Mouse (Mus musculus): Measurements from ENCODE around the gene Pbx1. TPM values are rescaled to one million over a fixed set of nuclear protein-coding genes. Genes with fewer than 3 reads are reported as not detected.

Pbx1 gene
- polyA plus RNA-seq, 1 experiment from 2014 or later: 34.4 TPM

- H3K36me3 ChIP-seq: no peaks in the 10 kb centered on the region
- no peaks in the 10 kb centered on the region for H3K9me3 ChIP-seq
- H3K9ac ChIP-seq: no peak overlapping the region
- H3K4me2 ChIP-seq: 0 out of 2 replicates have a peak overlapping the region, but pooled peaks have one; percentile 2
- ATAC-seq (ENCODE audit: low read depth): peak; percentile 65
- 34% methylated on average over 18 of the region's 18 CpGs for WGBS
- no peaks in the 10 kb centered on the region for H3K27me3 ChIP-seq
- peak overlapping the region; percentile 11 for H3K27ac ChIP-seq (replicated peaks)
- peaks cover 74% of the 10 kb centered on the region for H3K4me1 ChIP-seq (replicated peaks)
- H3K4me3 ChIP-seq: no peak overlapping the region
These were observed 104.5 kb downstream of the Pbx1 start for GRCm38 (mm10) chr1:168327405-168328235.

DNA sequence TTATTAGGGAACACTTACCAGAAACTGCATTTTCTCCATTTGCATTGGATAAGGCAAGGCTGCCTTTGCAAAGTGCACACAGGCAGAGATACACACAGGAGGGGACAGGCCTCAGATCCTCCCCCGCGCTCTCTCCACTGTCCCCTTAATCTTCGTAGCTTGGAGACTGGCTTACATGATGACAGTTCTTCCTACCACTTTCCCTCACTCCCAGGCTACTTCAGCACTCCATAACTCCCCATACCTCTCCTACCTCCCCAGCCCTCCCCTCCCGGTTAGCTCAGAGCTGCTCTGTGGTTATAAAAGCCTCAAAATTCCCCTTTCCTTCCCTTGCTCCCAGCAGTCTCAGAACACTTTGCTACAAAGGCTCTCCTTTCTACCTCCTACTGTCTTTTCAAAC, 106.3 kb downstream of the Pbx1 start:
- 53% methylated on average over 4 of the region's 4 CpGs for WGBS

DNA sequence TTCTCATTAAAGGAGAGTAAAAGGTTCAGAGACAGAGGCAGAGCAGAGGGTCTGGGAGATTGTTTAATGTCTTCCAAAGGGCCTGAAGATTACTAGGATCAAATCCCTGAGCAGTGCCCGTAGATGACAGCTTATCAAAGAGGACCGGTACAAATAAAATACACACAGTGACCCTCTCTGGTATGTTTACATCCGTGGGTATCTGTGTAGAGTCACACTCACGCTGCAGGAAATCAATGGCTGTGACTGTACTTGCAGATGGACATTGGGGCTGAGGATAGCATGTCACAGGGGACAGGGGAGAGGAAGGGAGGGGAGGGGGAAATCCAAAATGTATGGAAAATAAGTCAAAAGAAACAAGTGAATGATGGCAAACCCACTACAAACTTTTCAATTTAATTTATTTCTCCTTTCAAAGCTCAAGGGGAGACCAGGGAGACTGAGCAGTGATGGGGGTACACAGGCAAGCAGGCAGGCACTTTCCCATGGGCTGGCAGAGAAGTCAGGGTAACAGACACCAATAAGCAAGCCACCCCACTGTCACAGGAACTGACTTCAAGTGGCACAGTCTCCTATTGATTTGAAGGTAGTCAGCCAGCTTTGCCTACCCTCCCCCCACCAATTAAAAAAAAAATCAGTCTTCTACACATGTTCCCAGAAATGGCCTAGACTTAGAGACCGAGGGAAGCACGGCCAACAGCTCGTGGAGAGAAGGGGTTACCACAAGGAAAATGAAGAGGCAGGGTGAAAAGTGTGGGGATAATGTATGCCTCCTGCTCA, 107.6 kb downstream of the Pbx1 start:
- H3K9me3 ChIP-seq: no peaks in the 10 kb centered on the region
- 53% methylated on average over 7 of the region's 7 CpGs for WGBS
- H3K4me2 ChIP-seq: no peak overlapping the region
- H3K4me1 ChIP-seq (replicated peaks): peaks cover 73% of the 10 kb centered on the region
- peak overlapping the region; percentile 46 for H3K27ac ChIP-seq (replicated peaks)
- H3K4me3 ChIP-seq: no peak overlapping the region
- peak overlapping the region; percentile 13; the same call in 1 of the 2 replicates for H3K9ac ChIP-seq
- ATAC-seq (ENCODE audit: low read depth): no peak
- no peaks in the 10 kb centered on the region for H3K36me3 ChIP-seq
- no peaks in the 10 kb centered on the region for H3K27me3 ChIP-seq

More for the DNA sequence above, 106.3 kb downstream of the Pbx1 start:
- Histone ChIP-seq H3K4me2 (no peak overlapping the region), H3K9me3 (no peaks in the 10 kb centered on the region), H3K36me3 (no peaks in the 10 kb centered on the region), H3K4me3 (no peak overlapping the region), H3K27ac (replicated peaks) (peak overlapping the region; percentile 74), H3K4me1 (replicated peaks) (peaks cover 74% of the 10 kb centered on the region), H3K9ac (peak overlapping the region; percentile 58; the same call in 1 of the 2 replicates), H3K27me3 (no peaks in the 10 kb centered on the region)
- ATAC-seq (ENCODE audit: low read depth): no peak

DNA sequence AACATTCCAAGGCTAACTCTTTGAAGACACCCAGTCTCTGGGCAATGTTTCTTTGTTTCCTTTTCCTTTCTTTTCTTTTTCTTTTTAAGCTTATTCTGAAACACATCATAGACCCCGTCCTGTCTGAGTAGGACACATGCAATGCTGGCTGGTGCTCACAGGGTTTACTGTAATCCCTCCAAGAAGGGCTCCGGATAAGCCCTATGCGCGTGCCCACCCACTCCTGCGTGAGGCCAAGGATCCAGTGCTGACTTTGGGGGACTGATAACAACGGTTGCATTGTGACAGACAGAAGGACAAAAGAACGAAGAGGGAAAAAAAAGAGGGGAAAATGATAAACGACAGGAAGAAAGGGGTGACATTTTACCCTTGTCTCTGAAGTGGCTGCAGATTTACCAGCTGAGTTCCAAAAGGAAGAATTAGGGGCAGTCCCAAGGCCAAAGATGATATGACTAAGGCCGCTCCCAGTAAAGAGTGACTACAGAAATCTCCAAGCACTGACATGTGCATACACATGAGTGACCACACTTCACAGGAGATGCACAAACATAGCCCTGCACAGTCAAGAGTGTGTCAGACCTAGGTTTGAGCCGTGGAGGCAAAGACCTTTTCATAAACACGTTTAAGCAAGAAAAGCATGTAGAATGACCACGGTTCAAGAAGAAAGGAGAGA, 108.5 kb downstream of the Pbx1 start:
- Histone ChIP-seq H3K9ac (no peak overlapping the region), H3K27ac (replicated peaks) (peak overlapping the region; percentile 46; the same call in 1 of the 2 replicates), H3K4me3 (no peak overlapping the region), H3K4me1 (replicated peaks) (peaks cover 75% of the 10 kb centered on the region), H3K36me3 (no peaks in the 10 kb centered on the region), H3K4me2 (no peak overlapping the region), H3K27me3 (no peaks in the 10 kb centered on the region), H3K9me3 (no peaks in the 10 kb centered on the region)
- no peak for ATAC-seq (ENCODE audit: low read depth)
- WGBS: 65% methylated on average over 12 of the region's 12 CpGs

DNA sequence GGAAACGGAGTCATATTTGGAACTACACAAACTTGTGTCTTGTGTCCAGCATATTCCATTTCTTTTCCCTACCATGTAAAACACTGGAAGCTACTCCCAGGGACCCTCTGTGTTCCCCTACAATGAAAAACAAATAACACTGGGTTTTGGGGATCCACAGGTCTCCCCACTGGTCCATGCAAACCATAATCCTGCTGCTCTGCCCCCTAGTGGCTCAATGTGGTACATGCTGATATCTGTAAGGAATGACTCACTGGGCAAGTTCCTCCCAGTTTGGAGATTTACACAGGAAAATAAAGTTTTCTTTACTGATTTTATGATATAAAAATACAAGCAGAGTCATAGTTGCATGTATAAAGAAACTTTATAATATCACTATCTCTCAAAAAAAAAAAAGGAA, 109.2 kb downstream of the Pbx1 start:
- H3K4me2 ChIP-seq: no peak overlapping the region
- H3K27ac ChIP-seq (replicated peaks): no peak overlapping the region
- H3K9ac ChIP-seq: no peak overlapping the region
- 100% methylated on average over 1 of the region's 1 CpGs for WGBS
- H3K27me3 ChIP-seq: no peaks in the 10 kb centered on the region
- no peaks in the 10 kb centered on the region for H3K9me3 ChIP-seq
- H3K4me1 ChIP-seq (replicated peaks): peaks cover 73% of the 10 kb centered on the region
- no peak for ATAC-seq (ENCODE audit: low read depth)
- no peak overlapping the region for H3K4me3 ChIP-seq
- no peaks in the 10 kb centered on the region for H3K36me3 ChIP-seq

GRCm38 (mm10) chr1:168319695-168320094, 112.4 kb downstream of the Pbx1 start:
- H3K36me3 ChIP-seq: no peaks in the 10 kb centered on the region
- H3K27me3 ChIP-seq: no peaks in the 10 kb centered on the region
- H3K4me1 ChIP-seq (replicated peaks): peaks cover 41% of the 10 kb centered on the region
- 35% methylated on average over 5 of the region's 5 CpGs for WGBS
- no peak for ATAC-seq (ENCODE audit: low read depth)
- no peak overlapping the region for H3K9ac ChIP-seq
- H3K4me2 ChIP-seq: no peak overlapping the region
- H3K27ac ChIP-seq (replicated peaks): no peak overlapping the region
- no peak overlapping the region for H3K4me3 ChIP-seq
- no peaks in the 10 kb centered on the region for H3K9me3 ChIP-seq

DNA sequence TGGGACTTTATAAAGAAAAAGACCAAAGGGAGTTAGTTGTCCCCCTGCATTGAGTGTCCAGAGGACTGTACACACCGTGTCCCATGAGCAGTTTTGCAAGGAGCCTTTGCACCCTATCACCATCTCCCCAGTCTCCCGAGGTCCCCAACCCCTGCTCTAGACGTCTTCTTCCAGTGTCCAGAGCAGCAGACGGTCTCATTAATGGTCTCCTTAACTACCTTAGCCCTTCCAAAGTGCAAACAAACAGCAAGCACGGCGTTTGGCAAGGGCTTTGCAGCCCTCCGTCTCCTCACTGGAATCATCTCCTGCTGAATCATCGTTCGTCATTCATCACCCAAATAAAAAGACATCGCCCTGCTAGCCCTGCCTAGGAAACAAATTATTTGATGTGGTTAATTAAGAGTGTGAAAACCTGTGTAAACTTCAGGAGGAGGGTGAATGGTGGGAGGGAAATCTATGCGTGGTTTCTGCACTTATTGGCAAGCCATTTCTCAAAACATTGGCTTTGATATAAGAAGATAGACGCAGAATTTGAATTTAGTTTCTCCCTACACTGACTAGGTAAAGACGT, 113.1 kb downstream of the Pbx1 start:
- peaks cover 34% of the 10 kb centered on the region for H3K4me1 ChIP-seq (replicated peaks)

GRCm38 (mm10) chr1:168313772-168314171, 118.3 kb downstream of the Pbx1 start:
- Histone ChIP-seq H3K9me3 (no peaks in the 10 kb centered on the region), H3K4me1 (replicated peaks) (peaks cover 28% of the 10 kb centered on the region), H3K4me3 (no peak overlapping the region), H3K36me3 (no peaks in the 10 kb centered on the region), H3K4me2 (no peak overlapping the region), H3K27ac (replicated peaks) (no peak overlapping the region), H3K9ac (no peak overlapping the region), H3K27me3 (no peaks in the 10 kb centered on the region)
- ATAC-seq (ENCODE audit: low read depth): no peak

More for the DNA sequence above, 113.1 kb downstream of the Pbx1 start:
- Histone ChIP-seq H3K9me3 (no peaks in the 10 kb centered on the region), H3K36me3 (no peaks in the 10 kb centered on the region), H3K27ac (replicated peaks) (no peak overlapping the region), H3K27me3 (no peaks in the 10 kb centered on the region), H3K4me3 (no peak overlapping the region), H3K4me2 (no peak overlapping the region), H3K9ac (no peak overlapping the region)
- WGBS: 42% methylated on average over 13 of the region's 13 CpGs
- no peak for ATAC-seq (ENCODE audit: low read depth)

DNA sequence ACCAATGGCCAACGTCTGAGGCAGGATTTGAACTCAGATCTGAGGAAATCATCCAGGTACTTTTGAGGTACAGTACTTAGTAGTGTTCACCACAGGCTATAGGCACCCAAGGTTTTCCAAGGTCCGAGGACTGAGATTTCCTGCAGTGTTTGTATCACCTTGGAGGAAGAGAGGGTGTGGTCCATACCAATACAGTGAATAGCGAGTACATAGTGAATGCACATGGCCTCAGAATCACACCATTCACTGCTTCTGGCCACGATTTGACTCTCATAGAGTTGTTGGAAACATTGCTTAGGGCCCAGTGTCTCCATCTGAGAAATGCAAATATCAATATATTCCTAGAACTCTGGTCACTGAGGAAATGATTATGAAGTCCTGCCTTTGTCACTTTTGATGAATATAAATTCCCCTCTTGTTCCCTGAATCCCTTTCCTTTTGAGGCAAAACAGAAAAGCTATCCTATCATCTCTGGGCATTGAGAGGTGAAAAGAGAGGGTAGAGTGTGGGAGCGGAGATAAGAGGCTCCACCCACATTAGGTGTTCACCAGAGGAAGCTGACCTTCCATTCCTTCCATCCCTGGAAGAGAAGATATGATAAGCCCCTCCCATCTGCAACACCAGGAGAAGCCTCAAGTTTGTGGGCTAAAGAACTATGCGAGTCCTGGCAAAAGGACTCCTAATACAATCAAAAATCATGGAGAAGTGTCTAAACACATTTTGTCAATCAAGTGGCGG, 119.2 kb downstream of the Pbx1 start:
- H3K9ac ChIP-seq: no peak overlapping the region
- H3K4me1 ChIP-seq (replicated peaks): peaks cover 30% of the 10 kb centered on the region
- no peak for ATAC-seq (ENCODE audit: low read depth)
- WGBS: 94% methylated on average over 7 of the region's 7 CpGs
- no peak overlapping the region for H3K4me3 ChIP-seq
- no peaks in the 10 kb centered on the region for H3K36me3 ChIP-seq
- no peaks in the 10 kb centered on the region for H3K27me3 ChIP-seq
- H3K9me3 ChIP-seq: no peaks in the 10 kb centered on the region
- H3K27ac ChIP-seq (replicated peaks): no peak overlapping the region
- no peak overlapping the region for H3K4me2 ChIP-seq

DNA sequence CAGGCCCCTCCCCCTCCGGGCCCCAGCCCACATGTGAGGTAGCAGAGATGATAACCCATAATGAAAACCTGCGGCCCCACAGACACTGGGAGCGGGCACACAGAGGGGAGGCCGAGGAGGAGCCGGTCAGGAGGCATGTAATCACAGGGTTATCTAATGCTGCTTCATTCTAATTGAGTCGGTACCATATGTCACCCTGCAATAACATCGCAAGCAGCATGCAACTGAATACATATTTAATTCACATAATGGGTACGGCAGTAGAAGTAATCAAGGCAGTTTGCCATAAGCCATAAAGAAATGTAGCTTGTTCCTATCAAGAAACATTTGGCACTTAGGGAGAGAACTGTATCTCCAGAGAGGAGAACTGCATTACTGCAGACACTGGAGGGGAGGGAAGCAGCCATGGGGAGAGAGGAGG, 123.0 kb downstream of the Pbx1 start:
- H3K36me3 ChIP-seq: no peaks in the 10 kb centered on the region
- H3K27ac ChIP-seq (replicated peaks): peak overlapping the region; percentile 69
- no peaks in the 10 kb centered on the region for H3K9me3 ChIP-seq
- H3K4me2 ChIP-seq: no peak overlapping the region
- no peak overlapping the region for H3K4me3 ChIP-seq
- no peak overlapping the region for H3K9ac ChIP-seq
- peaks cover 41% of the 10 kb centered on the region for H3K4me1 ChIP-seq (replicated peaks)
- H3K27me3 ChIP-seq: no peaks in the 10 kb centered on the region
- peak; percentile 85 for ATAC-seq (ENCODE audit: low read depth)
- 38% methylated on average over 8 of the region's 8 CpGs for WGBS
